Mouse (Mus musculus) kidney, adult 2 months (tissue): ENCODE results near the gene Lrpprc. TPM values are rescaled to one million over a fixed set of nuclear protein-coding genes. Genes with fewer than 3 reads are reported as not detected.

Source experiments
- DNase-seq: peaks from one replicate; pipeline ENCODE4 v3.0.0; 2021
- H3K27ac ChIP-seq: fragments of 200-500 bp; 2 replicates; pipeline ENCODE4 v1.5.1; 2012; ENCODE audit warnings: low read depth, low read length, control low read depth, inconsistent platforms; ENCODE audit not compliant: insufficient read depth
- H3K27me3 ChIP-seq: fragments of 200-500 bp; replicated peaks from 2 replicates; pipeline ENCODE4 v1.6.1; 2012; ENCODE audit warnings: mild to moderate bottlenecking, moderate library complexity, low read length, inconsistent platforms; ENCODE audit not compliant: control insufficient read depth, insufficient read depth
- H3K36me3 ChIP-seq: fragments of 200-500 bp; 2 replicates; pipeline ENCODE4 v1.6.1; 2012; ENCODE audit warnings: mild to moderate bottlenecking, moderate library complexity, low read length, inconsistent platforms; ENCODE audit not compliant: control insufficient read depth, insufficient read depth
- H3K4me1 ChIP-seq: fragments of 200-500 bp; 2 replicates; pipeline ENCODE4 v1.6.1; 2011; ENCODE audit warnings: low read length; ENCODE audit not compliant: control insufficient read depth, insufficient read depth
- H3K4me3 ChIP-seq: fragments of 200-500 bp; 2 replicates; pipeline ENCODE4 v1.5.1; 2011; ENCODE audit warnings: mild to moderate bottlenecking, low read depth, low read length, control low read depth; ENCODE audit not compliant: insufficient read depth
- CTCF ChIP-seq: fragments of 200-500 bp; conservative IDR thresholded peaks from 2 replicates; pipeline ENCODE4 v1.5.1; 2011; ENCODE audit warnings: low read depth, mild to moderate bottlenecking, control low read depth, low read length, moderate library complexity, mixed read lengths; ENCODE audit not compliant: insufficient read depth, insufficient read length
- POLR2A ChIP-seq: fragments of 200-500 bp; IDR thresholded peaks from one replicate; pipeline ENCODE4 v1.6.1; 2011; ENCODE audit warnings: low read depth, low read length, control low read depth
- WGBS: fragments of 180-500 bp; shearing (Covaris S2); methylation state at CpG from one replicate; pipeline ENCODE4 v1.1.7; 2018; 5-methylcytosine and 5-hydroxymethylcytosine counted together
- polyA plus RNA-seq: library from polyadenylated mRNA; depleted of rRNA; stranded (reverse); fragments of >200 nt; gene quantifications from 2 replicates; pipeline ENCODE4 v1.2.3, GENCODE M21; 2012

Lrpprc gene
- polyA plus RNA-seq, 1 experiment, result 25.3 TPM

DNA sequence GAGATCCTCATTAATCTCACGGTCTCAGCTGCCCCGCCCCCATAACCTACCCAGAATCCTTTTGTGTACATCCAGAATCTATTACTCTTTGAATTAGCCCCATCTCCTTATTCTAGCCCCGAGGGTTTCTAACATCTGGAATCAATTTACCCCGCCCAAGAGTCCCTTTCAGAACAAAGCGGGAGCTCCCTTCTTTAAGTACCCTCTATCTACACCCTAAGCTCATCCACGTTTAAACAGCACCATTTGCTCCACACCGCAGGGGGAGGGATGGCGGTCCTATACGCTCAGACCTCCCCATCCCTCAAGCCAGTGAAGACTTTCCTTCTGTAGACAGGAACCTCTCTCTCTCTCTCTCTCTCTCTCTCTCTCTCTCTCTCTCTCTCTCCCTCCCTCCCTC is 53.9 kb downstream of the Lrpprc start:
- Histone ChIP-seq H3K27ac (no peak overlapping the region), H3K27me3 (no peaks in the 10 kb centered on the region)

DNA sequence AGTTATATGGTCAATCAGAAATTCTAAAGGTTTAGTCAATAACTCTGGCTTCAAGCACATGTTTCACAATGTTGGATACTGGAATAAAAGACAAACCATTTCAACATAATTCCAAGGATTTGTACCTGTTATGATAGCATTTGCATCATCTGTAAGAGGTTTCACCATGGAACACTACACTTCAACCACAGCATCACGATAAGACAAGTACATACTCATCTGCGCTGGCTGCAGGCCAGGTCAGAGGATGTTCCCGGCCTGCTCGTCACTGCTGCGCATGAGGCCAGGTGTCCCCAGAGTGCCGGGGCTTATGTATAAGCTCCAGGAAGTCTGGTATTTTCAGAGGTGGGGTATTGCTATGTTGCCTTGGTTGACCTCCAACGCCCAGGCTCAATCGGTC is 58.0 kb downstream of the Lrpprc start:
- no peaks in the 10 kb centered on the region for H3K4me1 ChIP-seq
- H3K4me3 ChIP-seq, result no peak overlapping the region
- no peak for DNase-seq
- WGBS, result 89% methylated on average over 8 of the region's 8 CpGs
- no peaks in the 10 kb centered on the region for H3K27me3 ChIP-seq
- TF ChIP-seq CTCF, result no peak
- TF ChIP-seq POLR2A, result no peak
- no peak overlapping the region for H3K27ac ChIP-seq
- H3K36me3 ChIP-seq, result peaks cover 2% of the 10 kb centered on the region; the same call in 1 of the 2 replicates

More for the DNA sequence above, 53.9 kb downstream of the Lrpprc start:
- TF ChIP-seq POLR2A, result no peak
- no peak for TF ChIP-seq CTCF
- no peak for DNase-seq
- peaks cover 2% of the 10 kb centered on the region for H3K36me3 ChIP-seq
- no peaks in the 10 kb centered on the region for H3K4me1 ChIP-seq
- no peak overlapping the region for H3K4me3 ChIP-seq
- 73% methylated on average over 9 of the region's 9 CpGs for WGBS

DNA sequence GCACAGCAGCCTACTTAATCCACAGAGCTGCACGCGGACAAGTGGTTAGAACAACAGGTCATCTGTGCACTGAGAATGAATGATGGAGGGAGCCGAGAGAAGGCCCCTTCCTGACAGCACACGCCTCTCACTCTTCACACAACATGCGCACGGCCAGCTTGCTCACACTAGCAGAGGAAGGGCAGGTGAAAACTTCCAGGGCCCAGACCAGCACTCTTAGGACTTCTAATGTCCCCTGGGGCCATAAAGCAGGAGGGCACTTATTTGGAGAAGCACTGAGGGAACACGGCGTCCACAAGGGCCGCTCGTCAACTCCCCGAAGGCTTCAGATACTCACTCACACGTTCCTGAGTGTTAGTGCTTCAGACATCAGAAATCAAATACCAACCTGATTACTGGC is 59.2 kb downstream of the Lrpprc start:
- Histone ChIP-seq H3K27ac (no peak overlapping the region), H3K27me3 (no peaks in the 10 kb centered on the region), H3K4me1 (no peaks in the 10 kb centered on the region), H3K4me3 (no peak overlapping the region), H3K36me3 (peaks cover 2% of the 10 kb centered on the region)
- 87% methylated on average over 12 of the region's 12 CpGs for WGBS
- TF ChIP-seq POLR2A, result no peak
- no peak for TF ChIP-seq CTCF
- DNase-seq, result no peak

DNA sequence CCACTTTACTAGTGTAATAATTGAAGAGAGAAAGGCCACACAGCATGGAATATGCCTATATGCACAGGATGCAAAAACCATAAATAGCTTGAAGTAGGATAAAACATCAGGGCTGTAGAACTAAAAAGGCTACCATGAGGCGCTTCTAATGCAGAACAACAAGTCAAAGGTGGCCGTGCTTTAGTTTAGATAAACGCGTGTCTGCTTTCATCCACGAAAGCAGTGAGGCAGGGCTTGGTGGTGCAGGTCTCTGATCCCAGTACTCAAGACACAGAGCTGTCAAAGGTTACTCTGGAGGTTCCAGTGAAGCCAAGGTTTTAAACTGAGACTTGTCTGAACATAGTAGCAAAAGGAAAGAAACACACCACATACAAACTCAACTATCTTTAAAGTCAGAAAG is 61.4 kb downstream of the Lrpprc start:
- H3K36me3 ChIP-seq, result peaks cover 2% of the 10 kb centered on the region
- H3K27me3 ChIP-seq, result no peaks in the 10 kb centered on the region
- WGBS, result 76% methylated on average over 5 of the region's 5 CpGs
- H3K4me3 ChIP-seq, result no peak overlapping the region
- H3K4me1 ChIP-seq, result no peaks in the 10 kb centered on the region
- H3K27ac ChIP-seq, result no peak overlapping the region
- no peak for DNase-seq
- TF ChIP-seq POLR2A (no peak), CTCF (no peak)

DNA sequence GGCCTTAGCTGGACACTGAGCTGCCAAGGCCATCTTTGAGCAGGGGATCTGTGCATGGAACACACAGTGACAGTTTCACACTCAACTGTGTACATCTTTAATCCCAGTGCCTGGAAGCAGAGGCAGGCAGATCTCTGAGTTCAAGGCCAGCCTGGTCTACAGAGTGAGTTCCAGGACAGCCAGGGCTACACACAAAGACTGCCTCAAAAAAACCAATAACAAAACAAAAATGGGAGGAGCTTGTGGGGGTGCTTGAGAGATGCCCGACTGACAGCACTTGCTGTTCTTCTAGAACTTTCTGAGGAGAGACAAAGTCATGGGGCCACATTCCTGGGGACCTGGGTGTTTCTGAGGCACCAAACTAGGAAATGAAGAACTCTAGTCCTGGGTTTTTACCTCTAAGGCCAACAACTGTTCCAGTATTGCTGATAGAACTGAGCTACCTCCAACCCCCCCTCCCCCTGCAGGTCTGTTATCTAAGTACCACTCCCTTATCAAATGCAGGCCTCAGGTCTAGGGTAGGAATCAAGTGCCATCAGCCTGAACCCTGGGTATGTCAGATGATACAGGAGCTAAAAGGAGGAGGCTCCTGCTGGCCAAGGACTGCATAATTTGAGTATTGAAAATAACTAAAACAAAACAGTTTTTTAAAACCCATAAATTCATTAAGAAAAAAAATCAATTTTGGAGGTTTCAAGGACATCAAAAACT is 62.2 kb downstream of the Lrpprc start:
- TF ChIP-seq CTCF (no peak), POLR2A (no peak)
- H3K4me1 ChIP-seq, result no peaks in the 10 kb centered on the region
- 57% methylated on average over 1 of the region's 1 CpGs for WGBS

DNA sequence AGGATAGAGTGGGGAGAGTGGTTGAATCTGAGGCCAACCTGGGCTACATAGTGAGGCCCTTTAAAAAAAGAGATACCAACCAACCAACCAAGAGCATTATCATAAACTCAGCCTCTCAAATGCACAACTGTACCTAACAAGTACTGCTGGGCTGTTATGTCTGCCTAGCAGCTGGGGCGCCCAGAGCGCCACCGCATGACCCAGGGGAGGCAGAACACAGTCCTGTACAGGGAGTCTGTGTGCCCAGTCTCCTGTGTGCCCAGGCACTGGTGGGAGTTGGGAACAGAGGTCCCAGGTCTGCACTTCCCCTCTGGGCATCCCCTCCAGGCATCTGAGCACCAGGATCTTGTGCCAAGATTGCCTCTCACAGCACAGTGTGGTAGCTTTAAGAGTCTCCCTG is 65.4 kb downstream of the Lrpprc start:
- Histone ChIP-seq H3K4me3 (no peak overlapping the region), H3K27me3 (no peaks in the 10 kb centered on the region), H3K27ac (no peak overlapping the region), H3K36me3 (peaks cover 5% of the 10 kb centered on the region), H3K4me1 (no peaks in the 10 kb centered on the region)
- DNase-seq, result no peak
- 96% methylated on average over 3 of the region's 3 CpGs for WGBS
- TF ChIP-seq POLR2A (no peak), CTCF (no peak)

More for the DNA sequence above, 62.2 kb downstream of the Lrpprc start:
- H3K27ac ChIP-seq, result no peak overlapping the region
- DNase-seq, result no peak
- H3K27me3 ChIP-seq, result no peaks in the 10 kb centered on the region
- H3K36me3 ChIP-seq, result peaks cover 2% of the 10 kb centered on the region
- H3K4me3 ChIP-seq, result no peak overlapping the region

DNA sequence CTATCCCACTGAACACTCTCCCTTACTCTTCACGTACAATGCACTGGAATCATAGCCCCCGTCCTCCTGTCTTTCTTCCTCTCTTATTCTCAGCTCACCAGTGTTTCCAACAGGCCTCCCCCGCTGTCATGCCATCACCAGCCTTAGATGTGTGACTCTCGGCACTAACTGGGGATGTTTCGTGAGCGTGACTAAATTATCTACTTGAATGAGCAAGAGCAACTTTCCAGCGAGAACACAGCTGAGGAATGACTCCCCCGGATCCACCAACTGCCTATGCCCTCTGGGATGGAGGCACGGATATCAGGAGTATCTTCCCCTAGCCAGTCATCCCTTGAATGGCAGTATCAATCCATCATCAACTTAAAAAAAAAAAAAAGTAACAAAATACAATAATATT is 66.6 kb downstream of the Lrpprc start:
- Histone ChIP-seq H3K4me1 (no peaks in the 10 kb centered on the region), H3K27ac (no peak overlapping the region), H3K36me3 (peaks cover 5% of the 10 kb centered on the region), H3K4me3 (no peak overlapping the region), H3K27me3 (no peaks in the 10 kb centered on the region)
- no peak for DNase-seq
- TF ChIP-seq CTCF, result no peak
- no peak for TF ChIP-seq POLR2A
- 55% methylated on average over 9 of the region's 9 CpGs for WGBS

DNA sequence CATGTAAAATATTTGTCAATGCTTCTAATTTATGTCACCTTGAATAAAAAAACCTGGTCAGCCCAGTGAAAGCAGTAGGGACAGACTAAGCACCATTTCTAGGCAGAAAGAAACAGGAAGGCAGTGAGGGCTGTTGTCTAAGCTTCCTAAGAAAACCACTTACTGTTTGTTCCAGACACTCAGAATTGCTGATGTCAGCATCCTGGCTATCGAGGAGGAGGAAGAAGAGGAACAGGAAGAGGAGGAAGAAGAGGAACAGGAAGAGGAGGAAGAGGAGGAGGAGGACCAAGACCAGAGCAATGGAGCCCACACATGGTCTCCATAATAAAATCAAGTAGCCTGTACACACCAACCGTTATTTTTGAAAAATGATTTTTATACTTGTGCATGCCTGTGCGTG is 71.5 kb downstream of the Lrpprc start:
- WGBS, result 59% methylated on average over 3 of the region's 3 CpGs
- H3K4me3 ChIP-seq, result no peak overlapping the region
- H3K27ac ChIP-seq, result no peak overlapping the region
- no peaks in the 10 kb centered on the region for H3K4me1 ChIP-seq
- TF ChIP-seq CTCF, result no peak
- TF ChIP-seq POLR2A, result no peak
- H3K36me3 ChIP-seq, result peaks cover 5% of the 10 kb centered on the region
- no peak for DNase-seq
- no peaks in the 10 kb centered on the region for H3K27me3 ChIP-seq
